Mouse (Mus musculus) splenic B cell, adult 2 months (primary cell): ENCODE data around the gene Kcnab2.

ENCODE experiments used
- DNase-seq: peaks from one replicate; pipeline ENCODE4 v3.0.0-alpha.2; 2011; ENCODE audit warnings: low read depth, low spot score
- H3K27me3 ChIP-seq: 2 replicates; pipeline ENCODE4 v1.6.1; 2012; ENCODE audit warnings: mild to moderate bottlenecking, low read length, moderate library complexity, mixed read lengths; ENCODE audit not compliant: control insufficient read depth, poor library complexity, insufficient read depth, severe bottlenecking
- H3K36me3 ChIP-seq: 2 replicates; pipeline ENCODE4 v1.6.1; 2012; ENCODE audit warnings: mild to moderate bottlenecking, low read length, moderate library complexity, mixed read lengths; ENCODE audit not compliant: control insufficient read depth, poor library complexity, insufficient read depth, severe bottlenecking

The Kcnab2 gene

DNA sequence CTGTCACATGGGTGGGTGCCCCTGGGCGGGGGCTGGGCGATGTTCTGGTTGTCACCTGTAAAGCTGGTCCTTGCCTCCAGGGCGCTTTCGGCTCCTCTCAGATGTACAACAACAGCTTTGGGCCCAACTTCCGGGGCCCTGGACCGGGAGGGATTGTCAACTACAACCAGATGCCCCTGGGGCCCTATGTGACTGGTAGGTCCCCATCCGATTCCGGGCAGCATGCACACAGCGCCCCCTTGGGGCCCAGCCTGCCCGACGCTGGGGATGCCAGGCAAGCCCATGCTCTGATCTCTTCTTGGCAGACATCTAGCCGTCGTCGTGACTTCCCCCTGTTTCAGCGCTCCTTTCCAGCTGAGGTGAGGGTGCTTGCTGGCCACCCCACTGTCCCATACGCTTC is 92.0 kb downstream of the Kcnab2 start:
- H3K36me3 ChIP-seq, result no peaks in the 10 kb centered on the region
- peak; percentile 38 for DNase-seq

DNA sequence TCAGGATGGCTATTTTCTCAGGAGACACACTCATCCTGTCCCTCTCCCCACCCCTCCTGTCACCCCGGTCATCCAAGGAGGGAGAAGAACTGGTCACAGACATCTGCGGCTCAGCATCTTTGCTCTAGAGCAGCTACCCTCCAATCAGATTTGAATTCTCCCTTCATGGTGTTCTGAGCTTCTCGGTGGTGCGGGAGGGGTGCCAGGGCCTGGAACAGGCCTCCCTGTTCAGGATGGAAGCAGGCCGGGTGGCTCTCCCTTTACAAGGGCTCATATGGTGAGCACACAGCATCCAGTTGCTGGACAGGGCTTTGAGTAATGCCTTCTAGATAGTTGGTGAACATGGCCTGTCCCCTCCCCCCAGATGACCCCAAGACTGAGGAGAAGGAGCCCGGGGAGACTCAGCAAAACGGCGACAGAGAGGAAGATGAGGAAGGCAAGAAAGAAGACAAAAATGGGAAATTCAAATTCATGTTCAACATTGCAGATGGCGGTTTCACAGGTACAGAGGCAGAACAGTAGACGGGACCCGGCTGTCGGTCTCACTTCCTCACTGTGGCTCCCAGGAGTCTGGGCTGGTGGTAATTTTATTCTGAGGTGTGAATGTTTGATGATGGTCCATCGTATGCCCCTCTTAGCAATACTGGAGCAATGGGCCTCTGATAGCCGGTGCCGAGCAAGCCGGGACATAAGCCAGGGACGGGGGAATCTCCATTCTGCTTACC is 95.0 kb downstream of the Kcnab2 start:
- H3K36me3 ChIP-seq, result no peaks in the 10 kb centered on the region
- peak; percentile 5 for DNase-seq
- H3K27me3 ChIP-seq, result no peaks in the 10 kb centered on the region

More for the DNA sequence above, 92.0 kb downstream of the Kcnab2 start:
- no peaks in the 10 kb centered on the region for H3K27me3 ChIP-seq

DNA sequence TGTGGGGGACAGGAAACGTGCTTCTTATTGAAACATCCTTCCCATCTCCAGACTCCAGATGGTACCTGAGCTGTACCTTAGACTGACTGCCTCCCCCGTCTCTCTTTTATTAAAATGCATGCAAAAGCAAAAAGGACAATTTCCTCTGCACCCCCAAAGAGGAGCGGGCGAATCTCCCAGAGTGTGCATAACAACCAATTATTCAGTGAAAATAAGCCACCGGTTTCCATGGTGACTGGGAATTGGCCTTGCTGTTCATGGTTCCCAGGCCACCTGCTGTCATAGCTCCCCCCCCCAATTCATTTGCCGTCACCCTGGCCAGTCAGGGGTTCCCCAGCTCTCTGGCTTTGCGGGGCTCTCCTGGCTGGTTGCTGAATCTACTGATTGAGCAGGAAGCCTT is 112.4 kb downstream of the Kcnab2 start:
- Histone ChIP-seq H3K27me3 (no peaks in the 10 kb centered on the region), H3K36me3 (no peaks in the 10 kb centered on the region)
- DNase-seq, result no peak

DNA sequence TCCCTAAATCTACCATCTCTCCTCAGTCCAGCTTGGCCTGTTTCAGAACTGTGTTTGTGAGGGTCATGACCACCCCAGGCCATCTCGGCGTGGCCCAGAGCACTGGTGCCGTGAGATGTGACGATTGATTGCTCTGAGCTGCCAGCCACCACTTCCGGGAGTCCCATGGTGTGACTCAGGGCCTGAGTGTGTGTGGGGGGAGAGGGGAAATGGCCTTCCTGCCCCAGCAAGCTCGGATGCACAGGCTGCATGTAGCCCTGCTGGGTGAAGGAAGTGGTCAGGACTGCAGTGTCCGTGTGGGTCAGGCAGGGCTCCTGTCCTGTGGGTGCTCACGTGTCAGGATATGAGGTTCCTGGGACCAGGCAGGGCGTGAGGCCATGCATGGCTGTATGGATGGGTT is 115.5 kb downstream of the Kcnab2 start:
- Histone ChIP-seq H3K36me3 (no peaks in the 10 kb centered on the region), H3K27me3 (no peaks in the 10 kb centered on the region)
- DNase-seq, result peak; percentile 35

DNA sequence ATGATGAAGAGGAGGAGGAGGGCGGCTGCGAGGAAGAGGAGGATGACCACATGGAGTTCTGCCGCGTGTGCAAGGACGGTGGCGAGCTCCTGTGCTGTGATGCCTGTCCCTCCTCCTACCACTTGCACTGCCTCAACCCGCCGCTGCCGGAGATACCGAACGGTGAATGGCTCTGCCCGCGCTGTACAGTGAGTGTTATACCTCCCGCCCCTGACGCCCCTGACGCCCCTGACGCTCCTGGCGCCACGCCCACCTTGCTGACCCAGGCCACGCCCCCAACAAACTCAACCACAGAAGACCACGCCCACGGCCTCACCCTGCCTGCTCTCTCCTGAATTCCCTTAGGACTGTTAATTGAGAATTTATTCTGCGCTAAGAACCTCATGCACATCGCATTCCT is 116.8 kb downstream of the Kcnab2 start:
- DNase-seq, result peak; percentile 45
- Histone ChIP-seq H3K36me3 (no peaks in the 10 kb centered on the region), H3K27me3 (no peaks in the 10 kb centered on the region)

DNA sequence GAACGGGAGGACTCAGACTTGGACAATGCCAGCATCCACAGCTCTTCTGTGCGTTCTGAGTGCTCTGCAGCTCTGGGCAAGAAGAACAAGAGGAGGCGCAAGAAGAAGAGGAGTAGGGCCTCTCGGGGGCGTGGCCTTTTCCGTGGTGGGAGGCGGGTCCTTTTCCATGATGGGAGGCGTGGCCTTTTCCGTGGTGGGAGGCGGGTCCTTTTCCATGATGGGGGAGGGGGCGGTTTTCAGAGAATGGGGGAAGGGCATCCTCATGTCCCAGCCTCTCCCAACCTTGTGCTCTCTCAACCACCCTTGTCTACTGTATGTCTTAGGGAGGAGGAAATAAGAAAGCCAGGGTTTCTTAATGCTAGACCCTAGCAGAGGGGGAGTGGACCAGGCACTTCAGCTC is 118.0 kb downstream of the Kcnab2 start:
- DNase-seq, result no peak
- H3K27me3 ChIP-seq, result no peaks in the 10 kb centered on the region

DNA sequence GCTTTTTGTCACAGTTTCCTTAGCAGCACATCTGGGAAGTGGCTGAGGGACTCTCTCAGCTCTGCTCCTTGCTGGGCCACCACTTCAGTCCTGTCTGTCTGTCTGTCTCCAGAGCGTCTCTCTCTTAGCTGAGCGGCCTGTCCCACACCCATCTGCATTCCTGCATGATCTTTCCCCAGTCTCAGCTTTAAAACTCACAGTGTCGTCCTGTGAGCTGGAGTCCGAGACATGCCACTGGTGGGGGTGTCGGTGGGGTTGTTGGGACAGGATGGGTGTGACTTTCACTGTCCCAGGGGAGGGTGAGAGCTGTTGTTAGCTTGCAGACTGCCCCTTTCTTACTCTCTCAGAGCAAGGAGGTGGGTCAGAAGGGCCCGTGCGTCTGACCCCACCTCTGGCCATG is 122.0 kb downstream of the Kcnab2 start:
- no peak for DNase-seq
- H3K27me3 ChIP-seq, result no peaks in the 10 kb centered on the region
- no peaks in the 10 kb centered on the region for H3K36me3 ChIP-seq

More for the DNA sequence above, 118.0 kb downstream of the Kcnab2 start:
- H3K36me3 ChIP-seq, result no peaks in the 10 kb centered on the region

DNA sequence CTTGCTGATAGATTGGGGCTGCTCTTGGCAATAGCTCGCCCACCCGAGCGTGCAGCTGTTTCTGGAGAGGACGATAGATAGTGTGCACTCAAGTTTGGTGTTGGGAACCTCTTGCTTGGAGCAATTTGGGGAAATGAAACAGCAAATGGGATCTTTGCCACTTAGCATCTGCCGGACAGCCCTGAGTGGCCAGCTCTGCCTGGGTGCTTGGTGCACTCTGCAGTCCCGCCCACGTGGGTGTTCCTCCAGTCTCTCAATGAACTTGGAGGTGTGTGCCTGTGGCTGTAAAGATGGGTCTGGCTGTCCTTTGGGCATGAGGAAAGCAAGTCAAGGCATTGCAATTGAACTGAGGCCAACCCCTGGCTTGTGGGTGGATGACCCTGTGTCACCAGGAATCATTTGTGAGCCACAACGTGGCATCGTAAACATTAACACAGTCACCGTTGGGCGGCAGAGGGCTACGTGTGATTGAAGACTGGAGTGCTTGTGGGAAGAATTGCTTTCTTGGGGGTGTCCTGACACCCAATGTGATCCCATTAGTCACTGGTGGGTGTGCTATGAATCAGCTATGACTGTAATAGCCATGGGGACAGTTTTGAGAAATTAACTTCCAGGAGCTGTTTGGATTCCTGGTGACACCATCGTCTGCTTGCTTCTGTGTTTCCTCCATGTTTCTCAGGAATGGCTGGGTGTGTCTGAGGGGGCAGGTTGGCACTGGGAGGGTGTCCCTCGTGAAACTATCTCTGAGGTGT is 123.6 kb downstream of the Kcnab2 start:
- DNase-seq, result no peak
- Histone ChIP-seq H3K36me3 (no peaks in the 10 kb centered on the region), H3K27me3 (no peaks in the 10 kb centered on the region)

DNA sequence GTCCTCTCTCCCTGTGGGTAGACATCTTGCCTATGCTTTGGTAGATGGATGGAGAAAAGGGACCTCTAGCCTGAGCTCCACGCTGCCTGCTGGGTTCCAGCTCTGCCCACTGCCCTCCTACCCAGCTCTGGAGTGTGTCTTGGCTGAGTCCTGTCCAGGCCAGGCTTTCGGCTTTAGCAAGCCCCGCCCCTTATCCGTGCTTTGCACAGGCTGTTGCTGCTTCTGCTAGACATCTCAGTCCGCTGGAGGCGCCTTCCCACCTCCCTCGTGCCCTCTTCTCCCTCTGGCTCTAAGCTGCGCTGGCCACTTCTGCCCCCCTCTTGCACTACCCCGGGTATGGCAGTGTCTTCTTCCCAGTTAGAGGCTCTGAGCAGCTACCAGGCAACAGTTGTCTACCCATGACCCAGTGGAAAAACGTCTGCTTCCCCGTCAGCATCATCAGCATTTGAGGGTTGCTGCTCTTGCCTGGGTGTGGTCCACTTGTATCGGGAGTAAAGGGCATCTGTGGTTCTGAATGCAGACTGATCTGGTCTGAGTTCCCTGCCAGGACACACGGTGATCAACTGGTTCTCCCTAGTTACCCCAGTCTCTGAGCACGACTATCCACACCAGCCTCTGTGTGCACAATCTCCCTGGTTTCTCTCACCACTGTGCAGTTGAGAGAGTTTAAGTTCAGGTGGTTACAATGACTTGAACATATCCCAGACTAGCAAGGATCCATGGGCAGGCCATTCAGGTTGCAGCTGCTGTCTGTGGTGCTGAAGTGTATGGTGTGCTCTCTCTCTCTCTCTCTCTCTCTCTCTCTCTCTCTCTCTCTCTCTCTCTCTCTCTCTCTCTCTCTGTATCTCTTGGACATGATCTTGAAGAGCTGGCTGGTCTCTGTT is 126.0 kb downstream of the Kcnab2 start:
- H3K36me3 ChIP-seq, result no peaks in the 10 kb centered on the region
- no peaks in the 10 kb centered on the region for H3K27me3 ChIP-seq
- no peak for DNase-seq

DNA sequence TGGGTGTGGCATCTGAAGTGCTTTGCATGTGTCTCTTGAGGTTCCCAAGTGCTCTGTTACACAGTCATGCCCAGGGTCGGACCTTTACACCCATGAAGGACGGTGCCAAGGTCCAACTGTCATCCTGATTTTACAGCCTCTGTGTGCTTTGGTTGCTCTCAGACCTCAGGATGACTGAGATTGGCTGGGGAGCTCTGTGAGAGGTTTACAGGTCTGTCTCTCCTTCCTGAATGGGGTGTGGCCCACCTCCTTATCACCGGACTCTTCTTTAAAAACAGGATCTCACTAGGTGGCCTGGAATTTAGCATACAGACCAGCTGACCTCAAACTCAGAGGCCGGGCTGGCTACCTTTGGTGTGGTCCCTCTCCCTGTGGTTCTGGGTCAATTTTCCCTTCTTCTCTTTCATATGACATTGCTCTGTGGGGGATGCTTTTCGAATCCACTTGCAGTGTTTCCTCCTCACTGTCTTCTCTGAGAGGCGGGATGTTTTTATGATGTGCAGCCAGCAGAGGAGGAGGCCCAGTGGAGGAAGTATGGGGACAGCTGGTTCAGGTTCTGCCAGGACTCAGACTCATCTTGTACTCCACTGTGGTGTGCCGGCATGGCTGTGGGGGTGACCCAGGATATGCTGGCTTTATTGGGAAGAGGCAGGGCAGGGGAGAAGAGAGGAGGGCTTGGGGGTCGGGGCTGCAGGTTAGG is 126.8 kb downstream of the Kcnab2 start:
- no peaks in the 10 kb centered on the region for H3K36me3 ChIP-seq
- no peak for DNase-seq
- no peaks in the 10 kb centered on the region for H3K27me3 ChIP-seq

DNA sequence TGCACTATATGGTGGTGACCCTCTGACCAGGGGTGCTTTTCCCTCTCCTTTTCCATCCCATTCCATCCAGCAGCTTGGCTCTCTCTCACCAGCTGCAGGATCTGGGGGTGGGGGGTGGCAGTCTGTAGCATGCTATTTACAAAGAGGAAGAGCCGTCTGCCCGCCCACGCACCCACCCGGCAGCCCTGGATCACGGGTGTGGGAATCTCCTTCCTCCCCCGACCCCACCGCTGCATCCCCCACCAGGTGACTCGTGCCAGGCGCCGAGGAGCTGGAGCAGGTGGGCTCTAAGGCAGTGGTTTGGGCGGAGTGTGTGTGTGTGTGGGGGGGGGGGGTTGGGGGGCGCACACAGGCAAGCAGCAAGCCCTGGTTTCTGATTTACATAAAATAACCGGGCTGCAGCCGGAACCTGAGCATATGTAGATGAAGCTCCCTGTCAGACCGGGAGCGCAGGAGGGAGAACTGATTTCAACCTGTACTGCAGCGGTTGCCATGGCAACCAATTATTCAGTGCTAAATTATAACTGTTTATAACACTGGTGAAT is 127.8 kb downstream of the Kcnab2 start:
- Histone ChIP-seq H3K27me3 (no peaks in the 10 kb centered on the region), H3K36me3 (no peaks in the 10 kb centered on the region)
- peak; percentile 20 for DNase-seq

DNA sequence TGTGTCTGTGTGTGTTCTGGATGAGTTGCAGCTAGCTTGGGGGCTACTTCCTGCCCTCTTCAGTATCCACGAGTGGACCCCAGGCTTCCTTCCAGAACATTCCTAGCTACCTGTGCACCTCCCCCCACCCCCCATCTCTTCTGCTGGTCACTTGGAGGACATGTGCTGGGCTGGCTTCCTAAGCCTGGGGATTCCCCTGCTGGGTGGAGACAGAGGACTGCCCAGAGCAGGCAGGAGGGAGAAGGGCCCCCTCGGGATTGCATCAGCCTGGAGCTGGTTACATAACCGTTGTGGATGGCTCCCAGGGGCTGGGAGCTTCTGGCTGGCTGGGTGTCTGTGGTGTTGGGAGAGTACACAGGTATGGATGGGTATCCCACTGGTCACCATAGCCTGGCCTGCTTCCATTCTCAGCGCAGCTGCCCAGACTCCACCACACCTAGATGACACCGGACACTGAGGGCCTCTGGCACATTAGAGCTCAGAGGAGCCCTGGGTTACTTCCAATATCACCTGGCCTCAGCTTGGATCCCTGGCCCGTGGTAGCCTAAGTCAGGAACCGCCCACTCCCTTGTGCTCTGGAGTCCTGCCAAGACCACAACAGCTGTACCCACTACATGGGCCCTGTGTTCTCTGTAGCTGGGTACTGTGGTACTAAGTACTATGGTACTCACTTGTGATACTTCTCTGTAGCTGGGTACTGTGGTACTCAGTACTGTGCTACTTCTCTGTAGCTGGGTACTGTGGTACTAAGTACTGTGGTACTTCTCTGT is 132.4 kb downstream of the Kcnab2 start:
- no peaks in the 10 kb centered on the region for H3K27me3 ChIP-seq
- DNase-seq, result no peak
- H3K36me3 ChIP-seq, result no peaks in the 10 kb centered on the region

DNA sequence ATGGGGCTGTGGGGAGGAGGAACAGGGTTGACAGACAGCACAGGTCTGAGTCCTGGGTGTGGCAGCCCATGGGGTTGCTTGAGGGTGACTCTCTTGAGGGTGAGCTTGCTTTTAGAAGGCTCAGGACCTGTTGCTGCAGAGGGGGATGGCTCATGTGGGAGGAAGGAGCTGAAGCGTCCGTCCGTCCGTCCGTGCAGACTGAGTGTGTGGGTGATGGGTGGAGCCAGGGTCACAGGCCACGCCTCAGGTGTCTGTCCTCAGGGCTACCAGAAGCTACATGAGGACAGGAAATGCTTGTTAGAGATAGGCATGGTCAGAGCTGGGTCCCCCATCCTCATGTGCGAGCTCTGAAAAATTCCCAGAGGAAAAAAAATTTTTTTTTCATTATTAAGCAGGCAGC is 133.0 kb downstream of the Kcnab2 start:
- Histone ChIP-seq H3K27me3 (no peaks in the 10 kb centered on the region), H3K36me3 (no peaks in the 10 kb centered on the region)
- DNase-seq, result no peak

DNA sequence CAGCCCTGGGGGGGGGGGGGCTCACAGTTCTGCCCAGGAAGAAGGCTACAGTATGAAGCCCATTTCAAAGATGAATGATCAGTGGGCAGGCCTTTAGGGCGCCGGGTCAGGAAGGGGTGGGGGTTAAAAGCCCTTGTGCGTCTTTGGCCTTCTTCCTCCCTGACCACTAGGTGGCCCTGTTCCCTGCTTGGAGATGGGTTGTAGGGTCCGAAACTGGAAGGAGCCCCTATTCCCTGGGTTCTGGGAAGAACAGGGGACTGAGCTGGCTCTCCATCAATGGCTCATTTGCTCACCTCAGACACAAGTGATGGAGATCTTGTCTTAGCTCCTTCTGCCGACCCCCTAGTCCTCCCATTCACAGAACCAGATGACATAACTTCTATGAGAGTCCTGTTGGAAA is 134.4 kb downstream of the Kcnab2 start:
- Histone ChIP-seq H3K36me3 (no peaks in the 10 kb centered on the region), H3K27me3 (no peaks in the 10 kb centered on the region)
- peak; percentile 46 for DNase-seq
